Mouse (Mus musculus): ENCODE results near the gene Olfr1323. TPM values are rescaled to one million over a fixed set of nuclear protein-coding genes. Genes with fewer than 3 reads are reported as not detected.

Gene Olfr1323
- not detected for polyA plus RNA-seq (2014; fragmentation: Illumina TruSeq; extraction: RNeasy Lipid Tissue Mini Kit (QIAGEN cat#74804); ENCODE audit: low read depth, low replicate concordance)

DNA sequence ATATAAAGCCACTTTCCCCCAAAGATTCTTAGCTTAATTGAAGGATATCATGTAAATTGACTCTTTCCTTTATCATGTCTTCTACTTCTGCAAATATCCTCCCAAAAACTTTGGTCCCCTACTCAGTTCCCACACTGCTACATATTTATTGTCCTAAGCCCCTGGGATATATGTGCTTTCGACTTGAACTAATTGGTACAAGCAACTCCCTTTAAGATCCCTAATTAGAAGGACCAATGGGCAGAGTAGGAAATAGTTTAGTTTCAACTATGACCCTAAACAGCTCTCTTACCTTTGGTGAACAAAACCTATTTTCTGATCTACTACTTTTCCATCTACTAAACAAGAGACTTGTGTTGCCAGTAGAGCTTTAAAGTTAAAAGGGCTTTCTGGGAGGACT, at the start of gene Olfr1323:
Gene Olfr1323, minus strand, starts transcription at position 101 of the 400 bp plus-strand sequence.

Other genes with a start within 250 kb of the Olfr1323 start
- gene Igsf1, start 221.6 kb downstream of the Olfr1323 start, polyA plus RNA-seq (2014; fragmentation: Illumina TruSeq; extraction: RNeasy Lipid Tissue Mini Kit (QIAGEN cat#74804); ENCODE audit: low read depth, low replicate concordance): not detected
- not detected for gene Olfr1322, start 127.9 kb downstream of the Olfr1323 start, polyA plus RNA-seq (2014; fragmentation: Illumina TruSeq; extraction: RNeasy Lipid Tissue Mini Kit (QIAGEN cat#74804); ENCODE audit: low read depth, low replicate concordance)